Mouse (Mus musculus): Measurements from ENCODE around the gene Atxn2l. TPM values are rescaled to one million over a fixed set of nuclear protein-coding genes. Genes with fewer than 3 reads are reported as not detected.

Atxn2l gene
- 113 TPM for polyA plus RNA-seq (2021)

DNA sequence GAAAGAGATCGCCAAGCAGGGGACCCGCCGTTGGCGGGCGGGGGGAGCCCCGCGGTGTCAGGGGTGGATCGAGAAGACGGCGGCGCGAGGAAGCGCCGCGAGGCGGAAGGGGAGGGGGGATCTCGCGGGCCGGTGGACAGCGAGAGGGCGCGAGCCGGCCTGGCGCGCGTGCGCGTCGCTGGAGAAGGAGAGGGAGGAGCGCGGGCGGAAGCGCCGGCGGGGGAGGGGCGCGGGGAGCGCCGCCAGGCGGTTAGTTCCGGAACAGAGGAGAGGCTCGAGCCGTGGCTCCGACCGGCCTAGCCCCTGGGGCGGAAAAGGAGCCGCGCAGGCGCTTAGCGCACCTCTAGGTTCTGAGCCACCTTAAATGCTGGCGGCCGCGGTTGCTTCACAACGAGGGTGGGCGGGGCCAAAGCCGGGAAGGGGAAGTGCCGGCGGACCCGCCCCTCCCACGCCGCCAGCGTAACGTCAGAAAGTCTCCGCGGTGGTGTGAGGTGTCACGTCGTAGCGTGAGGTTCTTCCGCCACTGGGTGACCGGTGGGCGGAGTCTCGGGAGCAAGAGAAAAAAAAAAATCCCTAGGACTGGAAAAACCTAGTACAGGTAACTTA lies at the start of gene Atxn2l:
Gene Atxn2l (minus strand): TSS at position 165 of the 606 bp plus-strand sequence.
- peak; percentile 75 for ATAC-seq
- in situ Hi-C loops (cut with MboI; ENCODE audit: low pct_unique_long_range_greater_than_20kb): no loop called here
- DNase-seq (ENCODE audit: low read depth, low spot score): peak; percentile 89
- ChIA-PET CTCF (no interaction called here), POLR2A (interaction anchor here (2.8 kb wide), 1 partner anchor 11 kb away, joined by 17 read pairs; no protein-coding TSS in a partner anchor)
- H3K27me3 ChIP-seq: no peaks in the 10 kb centered on the region
- TF ChIP-seq CTCF (IDR thresholded peaks at IDR 0.05): no peak

DNA sequence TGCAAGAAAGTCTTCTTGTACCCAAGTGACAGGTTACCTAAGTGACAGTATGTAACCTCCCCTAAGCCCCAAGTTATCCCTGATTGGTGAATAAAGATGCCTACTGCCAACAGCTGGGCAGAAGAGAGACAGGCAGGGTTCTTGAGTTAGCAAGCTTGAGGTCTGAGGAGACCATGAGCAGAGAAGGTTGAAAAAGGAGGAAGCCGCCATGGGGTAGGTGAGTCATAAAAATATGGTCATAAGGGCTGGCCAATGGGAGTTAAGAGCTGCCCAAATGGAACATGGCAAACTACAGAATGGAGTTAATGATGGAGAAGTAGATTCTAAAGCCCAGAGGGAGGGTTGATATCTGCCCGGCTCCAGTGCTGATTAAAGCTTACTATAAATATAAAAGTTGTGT lies 42.4 kb upstream of the Atxn2l start:
- DNase-seq (ENCODE audit: low read depth, low spot score) (no peak), ATAC-seq (no peak)
- in situ Hi-C loops (cut with MboI; ENCODE audit: low pct_unique_long_range_greater_than_20kb): no loop called here
- ChIA-PET POLR2A (no interaction called here), CTCF (interaction anchor here (1.3 kb wide), 1 partner anchor 10 kb away, joined by 3 read pairs; no protein-coding TSS in a partner anchor)
- no peaks in the 10 kb centered on the region for H3K27me3 ChIP-seq
- no peak for TF ChIP-seq CTCF (IDR thresholded peaks at IDR 0.05)

DNA sequence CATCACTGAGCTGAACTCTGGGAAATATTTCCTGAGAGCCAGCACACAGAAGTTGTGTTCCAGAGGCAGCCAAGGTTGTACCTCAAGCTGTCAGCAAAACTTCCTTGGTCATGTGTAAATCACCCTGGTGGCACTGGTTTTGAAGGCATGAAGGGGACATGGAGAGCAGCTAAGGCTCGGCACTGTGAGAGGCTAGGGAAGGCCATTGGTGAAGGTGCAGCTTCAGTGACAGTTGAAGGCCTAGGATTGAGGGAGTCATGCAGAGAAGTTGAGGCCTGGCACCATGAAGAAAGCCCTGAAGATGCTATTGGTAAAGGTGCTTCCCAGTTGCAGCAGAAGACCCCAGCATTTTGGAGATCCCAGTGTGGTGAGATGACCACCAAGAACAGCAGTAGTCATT lies 38.4 kb upstream of the Atxn2l start:
- DNase-seq (ENCODE audit: low read depth, low spot score) (no peak), ATAC-seq (no peak)
- TF ChIP-seq CTCF (IDR thresholded peaks at IDR 0.05): no peak
- POLR2A ChIA-PET: no interaction called here
- no peaks in the 10 kb centered on the region for H3K27me3 ChIP-seq
- CTCF ChIA-PET: no interaction called here
- in situ Hi-C loops (cut with MboI; ENCODE audit: low pct_unique_long_range_greater_than_20kb): no loop called here

DNA sequence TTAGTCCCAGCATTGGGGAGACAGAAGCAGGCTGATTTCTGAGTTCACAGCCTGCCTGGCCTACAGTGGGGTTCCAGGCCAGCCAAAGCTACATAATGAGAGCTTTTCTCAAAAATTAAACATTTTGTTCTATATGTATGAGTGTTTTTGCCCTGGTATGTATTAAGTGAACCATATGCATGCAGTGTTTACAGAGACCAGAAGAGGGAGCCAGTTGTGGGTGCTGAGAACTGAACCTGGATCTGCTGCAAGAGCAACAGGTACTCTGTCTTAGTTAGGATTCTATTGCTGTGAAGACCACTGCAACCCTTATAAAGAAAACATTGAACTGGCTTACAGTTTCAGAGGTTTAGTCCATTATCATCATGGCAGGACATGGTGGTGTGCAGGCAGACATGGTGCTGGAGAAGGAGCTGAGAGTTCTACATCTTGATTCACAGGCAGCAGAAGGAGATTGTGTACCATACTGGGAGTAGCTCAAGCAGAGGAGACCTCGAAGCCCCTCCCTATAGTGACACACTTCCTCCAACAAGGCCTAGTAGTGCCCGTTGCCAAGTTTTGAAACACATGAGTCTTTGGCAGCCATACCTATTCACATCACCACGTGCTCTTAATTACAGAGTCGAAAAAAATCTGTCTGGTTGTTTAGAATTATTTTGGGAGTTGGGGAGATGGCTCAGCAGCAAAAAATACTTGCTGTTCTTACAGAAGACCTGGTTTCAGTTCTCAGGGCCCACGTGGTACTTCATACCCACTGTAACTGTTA lies 34.8 kb upstream of the Atxn2l start:
- in situ Hi-C loops (cut with MboI; ENCODE audit: low pct_unique_long_range_greater_than_20kb): no loop called here
- TF ChIP-seq CTCF (IDR thresholded peaks at IDR 0.05): peak; percentile 79
- ChIA-PET CTCF (interaction anchor here (0.7 to 1.9 kb wide), 6 partner anchors 11 to 155 kb away, joined by 3 to 10 read pairs (median 3); no protein-coding TSS in a partner anchor), POLR2A (no interaction called here)
- ATAC-seq (no peak), DNase-seq (ENCODE audit: low read depth, low spot score) (no peak)
- no peaks in the 10 kb centered on the region for H3K27me3 ChIP-seq

DNA sequence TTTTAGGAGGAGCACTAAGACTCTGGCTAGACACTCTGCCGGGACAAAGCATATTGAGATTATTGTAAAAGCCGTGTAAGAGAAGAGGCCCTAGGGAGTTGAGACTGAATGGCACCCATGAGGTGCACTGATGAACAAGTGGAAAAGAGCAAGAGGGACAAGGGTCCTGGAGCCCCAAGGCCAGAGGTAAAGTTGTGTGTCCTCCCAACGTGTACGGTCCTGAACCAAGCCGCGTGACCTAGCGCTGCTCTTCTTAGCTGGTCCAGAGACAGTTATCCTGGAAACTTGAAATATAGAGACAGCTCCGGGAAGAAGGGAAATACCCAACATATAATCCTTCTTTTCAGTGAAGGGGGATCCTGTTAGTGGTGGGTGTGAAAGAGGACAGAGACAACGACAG lies 33.2 kb upstream of the Atxn2l start:
- in situ Hi-C loops (cut with MboI; ENCODE audit: low pct_unique_long_range_greater_than_20kb): no loop called here
- TF ChIP-seq CTCF (IDR thresholded peaks at IDR 0.05): no peak
- no peaks in the 10 kb centered on the region for H3K27me3 ChIP-seq
- no peak for DNase-seq (ENCODE audit: low read depth, low spot score)
- no peak for ATAC-seq
- POLR2A ChIA-PET: no interaction called here
- CTCF ChIA-PET: no interaction called here

DNA sequence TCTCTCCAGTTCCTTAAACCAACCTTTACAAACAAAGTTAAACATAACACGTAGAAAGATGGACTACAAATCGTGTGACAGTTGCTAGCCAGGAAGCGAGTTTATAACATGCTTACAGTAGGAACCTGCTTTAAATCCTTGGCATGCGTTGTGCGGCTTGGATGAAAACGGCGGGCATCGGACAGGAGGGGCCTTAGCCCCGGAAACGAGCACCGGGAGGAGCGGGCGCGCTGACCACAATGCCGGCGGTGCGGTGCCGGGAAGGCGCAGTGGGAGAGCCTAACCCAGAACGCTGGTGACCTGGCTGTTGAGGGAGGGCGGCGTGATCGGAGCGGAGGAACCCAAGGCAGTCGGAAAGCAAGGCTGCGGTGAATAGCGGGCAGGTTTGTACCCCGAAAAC lies 32.5 kb upstream of the Atxn2l start:
- ChIA-PET CTCF (no interaction called here), POLR2A (no interaction called here)
- no peaks in the 10 kb centered on the region for H3K27me3 ChIP-seq
- DNase-seq (ENCODE audit: low read depth, low spot score) (no peak), ATAC-seq (no peak)
- TF ChIP-seq CTCF (IDR thresholded peaks at IDR 0.05): no peak
- in situ Hi-C loops (cut with MboI; ENCODE audit: low pct_unique_long_range_greater_than_20kb): no loop called here

DNA sequence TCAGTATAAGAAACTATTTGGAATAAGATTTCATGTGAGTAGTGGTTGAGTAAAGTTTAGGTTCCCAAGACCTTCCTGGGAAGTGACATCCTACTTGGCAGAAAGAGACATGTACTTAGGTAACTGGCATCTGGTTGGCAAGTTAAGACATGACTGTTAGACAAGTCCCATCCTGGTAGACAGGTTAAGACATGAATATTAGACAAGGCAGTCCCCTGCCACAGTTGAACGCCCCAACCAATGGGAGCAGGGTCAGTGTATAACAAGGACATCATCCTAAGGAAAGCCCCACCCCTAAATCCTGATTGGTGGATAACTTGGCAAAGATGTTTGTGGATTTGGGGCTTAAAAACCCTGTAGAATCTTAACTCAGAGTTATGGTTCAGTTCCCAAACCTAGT lies 30.2 kb upstream of the Atxn2l start:
- DNase-seq (ENCODE audit: low read depth, low spot score) (no peak), ATAC-seq (no peak)
- POLR2A ChIA-PET: no interaction called here
- in situ Hi-C loops (cut with MboI; ENCODE audit: low pct_unique_long_range_greater_than_20kb): no loop called here
- no peaks in the 10 kb centered on the region for H3K27me3 ChIP-seq
- CTCF ChIA-PET: no interaction called here
- no peak for TF ChIP-seq CTCF (IDR thresholded peaks at IDR 0.05)

DNA sequence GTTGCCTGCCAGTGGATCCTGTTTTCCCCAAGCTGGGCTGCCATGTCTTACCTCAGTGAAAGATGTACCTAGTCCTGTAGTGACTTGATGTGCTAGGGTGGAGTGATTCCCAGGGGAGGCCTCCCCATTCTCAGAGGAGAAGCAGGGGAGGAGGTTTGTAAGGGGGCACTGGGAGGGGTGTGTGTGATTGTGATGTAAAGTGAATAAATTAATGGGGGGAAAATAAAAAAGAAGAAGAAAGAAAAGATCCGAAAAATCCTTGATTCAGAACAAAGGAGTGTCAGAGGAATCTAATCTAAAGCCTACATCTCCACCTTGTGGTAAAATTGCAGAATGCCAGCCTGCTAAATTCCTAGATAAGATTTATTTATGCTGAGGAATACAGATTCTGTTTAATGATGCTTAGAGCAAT lies 24.9 kb upstream of the Atxn2l start:
- DNase-seq (ENCODE audit: low read depth, low spot score) (no peak), ATAC-seq (no peak)
- peak; percentile 65 for TF ChIP-seq CTCF (IDR thresholded peaks at IDR 0.05)
- CTCF ChIA-PET: interaction anchor here (0.7 to 1.4 kb wide), 4 partner anchors 9 to 129 kb away, joined by 3 to 5 read pairs (median 4); no protein-coding TSS in a partner anchor
- in situ Hi-C loops (cut with MboI; ENCODE audit: low pct_unique_long_range_greater_than_20kb): loop anchor here (5.0 kb wide), 2 partner anchors 51 to 131 kb away; partner anchors contain the start of genes Nfatc2ip and Sh2b1
- H3K27me3 ChIP-seq: peaks cover 8% of the 10 kb centered on the region
- POLR2A ChIA-PET: no interaction called here

DNA sequence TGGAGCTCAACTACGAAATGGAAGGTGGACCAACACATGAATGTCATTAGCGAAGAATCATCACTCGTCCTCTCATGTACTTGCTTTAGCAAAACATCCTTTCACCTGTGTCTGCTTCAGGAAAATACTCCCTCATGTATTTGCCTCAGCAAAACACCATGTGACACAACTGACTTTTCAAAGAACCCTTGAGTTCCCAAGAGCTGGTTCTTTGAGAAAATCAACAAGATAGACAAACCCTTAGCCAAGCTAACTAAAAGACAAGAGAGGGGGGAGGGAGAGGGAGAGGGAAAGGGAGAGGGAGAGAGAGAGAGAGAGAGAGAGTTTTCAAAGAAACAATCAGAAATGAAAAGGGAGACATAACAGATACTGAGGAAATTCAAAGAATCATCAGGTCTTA lies 20.1 kb upstream of the Atxn2l start:
- ATAC-seq (no peak), DNase-seq (ENCODE audit: low read depth, low spot score) (no peak)
- ChIA-PET CTCF (no interaction called here), POLR2A (no interaction called here)
- H3K27me3 ChIP-seq: peaks cover 21% of the 10 kb centered on the region
- in situ Hi-C loops (cut with MboI; ENCODE audit: low pct_unique_long_range_greater_than_20kb): loop anchor here (5.0 kb wide), 1 partner anchor 201 kb away; no protein-coding TSS in a partner anchor
- TF ChIP-seq CTCF (IDR thresholded peaks at IDR 0.05): no peak

DNA sequence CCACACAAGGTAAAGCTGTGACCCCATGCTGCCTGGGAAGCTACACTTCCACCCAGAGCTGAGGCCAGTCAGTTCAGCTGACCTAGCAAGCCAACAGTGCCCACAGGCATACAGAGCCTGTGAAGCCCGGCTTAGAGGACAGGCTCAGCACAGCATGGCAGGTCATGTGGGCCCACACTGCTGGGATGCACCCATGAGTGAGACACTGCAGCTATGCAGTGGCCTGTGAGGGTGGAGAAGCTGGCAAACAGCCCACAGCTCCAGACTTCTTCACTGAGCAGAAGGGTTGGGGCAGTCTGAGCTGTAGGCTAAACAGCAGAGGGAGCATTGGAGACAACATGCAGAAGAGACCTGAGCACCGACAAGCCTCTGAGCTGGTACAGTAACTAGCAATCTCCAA lies 16.3 kb upstream of the Atxn2l start:
- peaks cover 20% of the 10 kb centered on the region for H3K27me3 ChIP-seq
- ChIA-PET CTCF (interaction anchor here (0.8 to 1.6 kb wide), 6 partner anchors 8 to 174 kb away, joined by 3 to 5 read pairs (median 3); no protein-coding TSS in a partner anchor), POLR2A (interaction anchor here (0.6 kb wide), 1 partner anchor 15 kb away, joined by 3 read pairs; no protein-coding TSS in a partner anchor)
- no peak for TF ChIP-seq CTCF (IDR thresholded peaks at IDR 0.05)
- in situ Hi-C loops (cut with MboI; ENCODE audit: low pct_unique_long_range_greater_than_20kb): no loop called here
- ATAC-seq: no peak
- DNase-seq (ENCODE audit: low read depth, low spot score): no peak
